Mouse (Mus musculus): ENCODE results near the gene Grwd1. TPM values are rescaled to one million over a fixed set of nuclear protein-coding genes. Genes with fewer than 3 reads are reported as not detected.
A peak's percentile ranks its signal among the peaks of the same experiment; 100 is the strongest.

Gene Grwd1
- polyA plus RNA-seq, 1 experiment: 14.9 TPM

DNA sequence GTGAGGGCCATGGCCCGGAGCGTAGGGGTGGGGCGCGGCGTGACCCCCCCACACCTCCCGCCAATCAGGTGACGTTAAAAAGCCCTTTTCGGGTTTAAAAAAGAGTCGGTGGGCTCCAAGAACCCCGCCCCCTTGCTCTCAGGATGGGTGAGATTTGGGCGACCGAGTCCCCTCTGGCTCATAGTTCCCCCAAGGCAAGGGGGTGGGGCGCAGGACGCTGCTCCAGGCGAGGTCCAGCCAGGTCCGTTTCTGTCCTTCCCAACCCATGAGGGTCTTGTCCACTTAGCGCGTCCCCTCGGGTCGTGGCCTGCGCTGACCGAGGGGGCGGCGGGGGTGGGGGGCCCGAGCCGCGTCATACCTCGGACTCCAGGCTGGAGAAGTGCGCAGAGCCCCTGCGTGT, 1.7 kb upstream of the Grwd1 start:
- TF ChIP-seq CTCF (IDR thresholded peaks at IDR 0.05; ENCODE audit: borderline replicate concordance, insufficient read depth, low read depth, low read length) (no peak), POLR2A (IDR thresholded peaks at IDR 0.05; ENCODE audit: borderline replicate concordance, insufficient read depth, low read length) (no peak)
- WGBS: 11% methylated on average over 30 of the region's 30 CpGs
- H3K4me1 ChIP-seq (ENCODE audit: control insufficient read depth, insufficient read depth, low read length): peaks cover 5% of the 10 kb centered on the region

DNA sequence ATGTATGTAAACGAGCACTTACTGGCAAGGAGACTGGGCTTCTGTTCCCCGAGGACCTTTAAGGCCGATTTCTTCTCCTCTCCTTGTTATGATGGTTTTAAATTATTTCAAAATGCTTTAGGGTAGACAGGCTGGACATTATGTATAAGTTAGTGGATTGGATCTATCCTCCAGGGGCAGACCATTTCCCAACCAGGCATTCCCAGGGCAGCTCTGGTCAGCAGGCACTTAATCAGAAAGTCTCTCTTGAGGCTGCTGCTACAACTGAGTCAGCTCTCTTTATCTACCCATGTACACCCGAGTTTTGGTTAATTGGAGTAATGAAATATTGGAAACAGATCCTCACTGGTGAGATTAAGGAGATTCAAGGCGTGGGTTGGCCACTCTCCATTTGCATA, 383 bp upstream of the Grwd1 start:
- H3K27me3 ChIP-seq (ENCODE audit: control insufficient read depth, insufficient read depth, low read length): peaks cover 8% of the 10 kb centered on the region; the same call in 1 of the 2 replicates
- whole genome bisulfite sequencing: 24% methylated on average over 5 of the region's 5 CpGs
- H3K4me3 ChIP-seq (replicated peaks; ENCODE audit: insufficient read depth, low read depth, low read length): peak overlapping the region; percentile 97
- no peak overlapping the region for H3K27ac ChIP-seq (ENCODE audit: insufficient read depth, low read length)
- peaks cover 5% of the 10 kb centered on the region for H3K4me1 ChIP-seq (ENCODE audit: control insufficient read depth, insufficient read depth, low read length)
- DNase-seq: no peak
- TF ChIP-seq CTCF (IDR thresholded peaks at IDR 0.05; ENCODE audit: borderline replicate concordance, insufficient read depth, low read depth, low read length): no peak

More for the DNA sequence above, 1.7 kb upstream of the Grwd1 start:
- DNase-seq: no peak
- no peak overlapping the region for H3K27ac ChIP-seq (ENCODE audit: insufficient read depth, low read length)
- H3K4me3 ChIP-seq (replicated peaks; ENCODE audit: insufficient read depth, low read depth, low read length): no peak overlapping the region
- H3K27me3 ChIP-seq (ENCODE audit: control insufficient read depth, insufficient read depth, low read length): peaks cover 8% of the 10 kb centered on the region; the same call in 1 of the 2 replicates

DNA sequence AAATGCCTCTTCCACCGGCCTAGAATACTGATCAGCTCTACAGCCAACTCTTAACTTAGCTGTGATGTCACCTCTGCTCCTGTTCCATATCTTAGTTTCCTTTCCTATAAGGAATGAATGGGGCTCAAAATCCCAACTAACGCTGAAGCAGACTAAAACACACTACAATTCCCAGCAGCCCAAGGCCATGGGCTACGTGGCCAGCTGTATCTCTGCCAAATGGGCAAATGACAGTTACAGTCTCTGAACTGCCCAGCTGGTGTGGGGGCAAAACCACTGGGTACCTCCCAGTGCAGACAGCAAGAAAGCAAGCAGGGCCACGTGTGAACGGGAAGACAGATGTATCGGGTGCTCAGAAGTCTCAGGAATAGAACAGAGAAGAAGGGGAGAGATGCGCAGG, 4.1 kb downstream of the Grwd1 start:
- peaks cover 5% of the 10 kb centered on the region for H3K4me1 ChIP-seq (ENCODE audit: control insufficient read depth, insufficient read depth, low read length)
- H3K27me3 ChIP-seq (ENCODE audit: control insufficient read depth, insufficient read depth, low read length): no peaks in the 10 kb centered on the region
- TF ChIP-seq POLR2A (IDR thresholded peaks at IDR 0.05; ENCODE audit: borderline replicate concordance, insufficient read depth, low read length) (no peak), CTCF (IDR thresholded peaks at IDR 0.05; ENCODE audit: borderline replicate concordance, insufficient read depth, low read depth, low read length) (no peak)
- WGBS: 38% methylated on average over 7 of the region's 7 CpGs
- H3K27ac ChIP-seq (ENCODE audit: insufficient read depth, low read length): no peak overlapping the region
- no peak for DNase-seq
- no peak overlapping the region for H3K4me3 ChIP-seq (replicated peaks; ENCODE audit: insufficient read depth, low read depth, low read length)

DNA sequence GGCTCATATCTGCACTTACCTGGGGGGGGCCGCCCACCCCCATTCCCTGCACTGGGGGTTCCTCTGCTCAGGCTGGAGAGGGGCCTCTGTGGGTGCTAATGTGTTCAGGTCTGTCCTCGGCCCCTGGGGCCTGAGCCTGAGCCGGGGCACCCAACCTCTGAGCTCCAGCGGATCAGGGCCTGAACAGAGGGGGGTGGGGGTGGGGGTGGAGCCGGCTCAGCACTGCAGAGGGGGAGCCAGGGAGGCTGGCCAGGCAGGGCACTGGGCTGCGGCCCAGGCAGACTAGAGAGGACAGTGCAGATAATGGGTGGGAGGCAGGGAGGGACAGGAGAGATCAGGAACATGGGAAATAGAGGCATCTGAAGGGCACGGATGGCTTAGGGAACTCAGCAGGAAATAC, 6.1 kb downstream of the Grwd1 start, which contains the start of gene Kcnj14:
TSS of gene Kcnj14 (minus strand) at position 185 of the 400 bp plus-strand sequence.
- H3K27me3 ChIP-seq (ENCODE audit: control insufficient read depth, insufficient read depth, low read length): no peaks in the 10 kb centered on the region
- H3K4me1 ChIP-seq (ENCODE audit: control insufficient read depth, insufficient read depth, low read length): no peaks in the 10 kb centered on the region
- no peak within 1 kb of the TSS for H3K4me3 ChIP-seq (replicated peaks; ENCODE audit: insufficient read depth, low read depth, low read length)
- no peak within 1 kb of the TSS for H3K27ac ChIP-seq (ENCODE audit: insufficient read depth, low read length)
- 56% methylated on average over 7 of the region's 7 CpGs for WGBS
- no peak for DNase-seq
- TF ChIP-seq POLR2A (IDR thresholded peaks at IDR 0.05; ENCODE audit: borderline replicate concordance, insufficient read depth, low read length) (no peak), CTCF (IDR thresholded peaks at IDR 0.05; ENCODE audit: borderline replicate concordance, insufficient read depth, low read depth, low read length) (no peak)

DNA sequence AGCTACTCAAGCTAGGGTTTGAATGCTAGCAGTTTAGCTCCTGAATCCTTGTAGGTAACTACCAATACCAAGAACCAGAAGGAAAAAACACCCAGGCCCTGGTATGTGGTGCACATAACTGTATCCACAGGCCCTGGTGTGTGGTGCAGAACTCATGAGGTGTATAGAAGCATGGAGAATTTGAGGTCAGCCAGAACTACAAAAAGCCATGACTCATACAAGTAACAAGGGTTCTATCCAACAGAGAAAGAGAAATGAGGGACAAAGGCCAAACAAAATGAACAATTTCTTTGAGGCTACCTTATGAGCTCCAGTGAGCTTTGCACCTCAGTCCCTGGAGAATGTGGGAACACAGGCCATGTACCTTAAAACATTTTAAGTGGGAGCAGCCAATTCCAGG, 9.8 kb downstream of the Grwd1 start:
- no peak overlapping the region for H3K27ac ChIP-seq (ENCODE audit: insufficient read depth, low read length)
- H3K4me1 ChIP-seq (ENCODE audit: control insufficient read depth, insufficient read depth, low read length): no peaks in the 10 kb centered on the region
- no peak overlapping the region for H3K4me3 ChIP-seq (replicated peaks; ENCODE audit: insufficient read depth, low read depth, low read length)
- no peak for TF ChIP-seq CTCF (IDR thresholded peaks at IDR 0.05; ENCODE audit: borderline replicate concordance, insufficient read depth, low read depth, low read length)
- no peak for TF ChIP-seq POLR2A (IDR thresholded peaks at IDR 0.05; ENCODE audit: borderline replicate concordance, insufficient read depth, low read length)
- no peaks in the 10 kb centered on the region for H3K27me3 ChIP-seq (ENCODE audit: control insufficient read depth, insufficient read depth, low read length)
- no peak for DNase-seq

DNA sequence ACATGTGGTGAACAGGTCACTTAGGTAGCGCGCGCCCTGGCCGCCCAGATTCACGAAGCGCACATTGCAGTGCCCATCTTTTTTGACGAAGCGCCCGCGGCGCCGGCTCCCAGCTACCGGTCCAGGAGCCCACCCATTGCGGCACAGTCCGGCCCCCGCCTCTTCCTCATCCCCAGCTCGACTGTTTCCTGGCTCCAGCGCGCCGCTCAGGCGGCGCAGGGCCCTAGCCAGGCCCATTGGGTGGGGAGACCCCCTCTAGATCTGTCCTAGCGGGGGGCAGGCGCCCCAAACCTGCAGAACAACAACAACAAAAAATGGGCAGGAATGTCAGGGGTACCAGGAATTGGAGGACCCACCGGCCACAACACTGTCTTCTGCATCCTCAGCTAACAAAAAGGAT, 10.9 kb downstream of the Grwd1 start:
- DNase-seq: no peak
- H3K27me3 ChIP-seq (ENCODE audit: control insufficient read depth, insufficient read depth, low read length): no peaks in the 10 kb centered on the region
- no peaks in the 10 kb centered on the region for H3K4me1 ChIP-seq (ENCODE audit: control insufficient read depth, insufficient read depth, low read length)
- TF ChIP-seq CTCF (IDR thresholded peaks at IDR 0.05; ENCODE audit: borderline replicate concordance, insufficient read depth, low read depth, low read length): no peak
- no peak for TF ChIP-seq POLR2A (IDR thresholded peaks at IDR 0.05; ENCODE audit: borderline replicate concordance, insufficient read depth, low read length)
- 15% methylated on average over 25 of the region's 25 CpGs for WGBS
- H3K27ac ChIP-seq (ENCODE audit: insufficient read depth, low read length): no peak overlapping the region
- no peak overlapping the region for H3K4me3 ChIP-seq (replicated peaks; ENCODE audit: insufficient read depth, low read depth, low read length)

DNA sequence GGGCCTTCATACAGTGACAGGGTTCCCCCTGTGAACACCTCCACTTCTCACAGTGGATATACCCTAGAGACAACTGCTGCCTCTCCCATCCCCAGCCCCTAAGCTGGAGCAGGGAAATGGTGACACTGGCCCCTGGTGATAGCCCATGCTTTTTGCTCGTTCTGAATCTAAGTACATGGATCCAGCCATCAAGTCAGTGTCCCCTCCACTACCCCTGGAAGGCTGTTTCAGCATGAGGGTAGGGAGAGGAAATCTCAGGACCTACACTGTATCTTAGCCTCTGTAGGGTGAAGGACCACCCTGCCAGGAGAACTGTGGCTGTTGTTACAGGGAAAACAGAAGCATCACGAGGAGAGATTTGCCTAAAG, 14.8 kb downstream of the Grwd1 start:
- no peak overlapping the region for H3K27ac ChIP-seq (ENCODE audit: insufficient read depth, low read length)
- 56% methylated on average over 2 of the region's 2 CpGs for WGBS
- peaks cover 4% of the 10 kb centered on the region for H3K4me1 ChIP-seq (ENCODE audit: control insufficient read depth, insufficient read depth, low read length)
- no peak for DNase-seq
- no peak overlapping the region for H3K4me3 ChIP-seq (replicated peaks; ENCODE audit: insufficient read depth, low read depth, low read length)
- TF ChIP-seq CTCF (IDR thresholded peaks at IDR 0.05; ENCODE audit: borderline replicate concordance, insufficient read depth, low read depth, low read length): no peak
- TF ChIP-seq POLR2A (IDR thresholded peaks at IDR 0.05; ENCODE audit: borderline replicate concordance, insufficient read depth, low read length): no peak
- no peaks in the 10 kb centered on the region for H3K27me3 ChIP-seq (ENCODE audit: control insufficient read depth, insufficient read depth, low read length)

DNA sequence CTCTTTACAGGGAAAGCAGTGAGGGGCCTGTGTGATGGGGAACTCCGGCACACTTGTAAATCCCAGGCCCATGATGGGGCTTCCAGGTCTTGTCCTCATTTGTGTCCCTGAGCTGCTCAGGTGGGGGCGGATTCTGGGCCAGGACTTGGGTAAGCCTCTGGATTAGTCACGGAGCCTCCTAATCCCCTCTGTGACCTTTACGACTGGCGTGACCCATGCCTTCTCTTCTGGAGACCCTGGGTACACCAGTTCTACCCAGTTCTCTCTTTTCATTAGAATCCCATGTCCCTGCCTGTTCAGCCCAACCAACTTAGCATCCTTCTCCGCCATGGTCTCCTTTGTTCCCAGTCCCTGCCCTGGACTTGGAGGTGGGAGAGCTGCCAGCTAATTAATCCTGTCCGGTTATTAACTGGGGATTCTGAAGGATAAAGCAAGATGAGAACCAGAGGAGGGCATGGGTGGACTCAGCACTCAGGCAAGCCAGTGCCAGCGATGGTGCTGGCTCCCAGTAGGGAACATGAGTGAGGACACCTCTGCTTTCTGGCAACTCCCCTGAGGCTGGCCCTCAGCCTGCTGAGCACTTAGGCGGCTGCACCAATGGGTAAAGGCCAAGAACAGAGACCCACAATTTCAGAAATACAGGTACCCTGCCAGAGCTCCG, 15.3 kb downstream of the Grwd1 start:
- no peak overlapping the region for H3K4me3 ChIP-seq (replicated peaks; ENCODE audit: insufficient read depth, low read depth, low read length)
- H3K27me3 ChIP-seq (ENCODE audit: control insufficient read depth, insufficient read depth, low read length): no peaks in the 10 kb centered on the region
- WGBS: 30% methylated on average over 10 of the region's 10 CpGs
- H3K4me1 ChIP-seq (ENCODE audit: control insufficient read depth, insufficient read depth, low read length): peaks cover 5% of the 10 kb centered on the region
- DNase-seq: peak; percentile 39 to 41
- no peak overlapping the region for H3K27ac ChIP-seq (ENCODE audit: insufficient read depth, low read length)
- TF ChIP-seq POLR2A (IDR thresholded peaks at IDR 0.05; ENCODE audit: borderline replicate concordance, insufficient read depth, low read length) (no peak), CTCF (IDR thresholded peaks at IDR 0.05; ENCODE audit: borderline replicate concordance, insufficient read depth, low read depth, low read length) (no peak)

Measured in cerebellum, adult 2 months (tissue).